Mouse (Mus musculus) megakaryocyte progenitor cell, adult 5-6 weeks (primary cell): Measurements from ENCODE around the gene Psmd11. TPM values are rescaled to one million over a fixed set of nuclear protein-coding genes. Genes with fewer than 3 reads are reported as not detected.

Experiments used
- total RNA-seq, 2 experiments: library from RNA; stranded (forward) in 1 of 2; stranded (reverse) in 1 of 2; fragments of 157-497, 149-512 nt in 1 of 2; fragments of 200-1000 nt in 1 of 2; gene quantifications; 2 replicates each; pipeline versions ENCODE4 v1.2.3 to v1.2.4; 2015 to 2017

Psmd11 gene
- total RNA-seq, 2 experiments from 2014 or later, result 78.8 to 103 TPM

Other genes with a start within 250 kb of the Psmd11 start
- gene Rnf135, start 244.8 kb upstream of the Psmd11 start, total RNA-seq (2015), result 4.5 and 7.9 TPM in 2 replicates
- 4.8 and 6.5 TPM in 2 replicates for gene Rnf135, start 244.8 kb upstream of the Psmd11 start, total RNA-seq (2017)
- 64.7 and 66.6 TPM in 2 replicates for gene Rhot1, start 219.6 kb upstream of the Psmd11 start, total RNA-seq (2015)
- gene Rhot1, start 219.6 kb upstream of the Psmd11 start, total RNA-seq (2017), result 50.6 and 51.4 TPM in 2 replicates
- 0.42 and 0.52 TPM in 2 replicates for gene Rhbdl3, start 127.7 kb upstream of the Psmd11 start, total RNA-seq (2015)
- gene Rhbdl3, start 127.7 kb upstream of the Psmd11 start, total RNA-seq (2017), result 0.50 and 1.0 TPM in 2 replicates
- gene 5730455P16Rik, start 50.6 kb upstream of the Psmd11 start, total RNA-seq (2015), result 5.6 and 6.1 TPM in 2 replicates
- gene 5730455P16Rik, start 50.6 kb upstream of the Psmd11 start, total RNA-seq (2017), result 9.0 and 11.3 TPM in 2 replicates
- 389 and 414 TPM in 2 replicates for gene Zfp207, start 45.3 kb upstream of the Psmd11 start, total RNA-seq (2015)
- 215 and 254 TPM in 2 replicates for gene Zfp207, start 45.3 kb upstream of the Psmd11 start, total RNA-seq (2017)
- 5.0 and 5.8 TPM in 2 replicates for gene Cdk5r1, start 48.4 kb downstream of the Psmd11 start, total RNA-seq (2015)
- gene Cdk5r1, start 48.4 kb downstream of the Psmd11 start, total RNA-seq (2017), result 5.5 and 5.7 TPM in 2 replicates